Mouse (Mus musculus) embryonic facial prominence, embryonic 11.5 days (tissue): ENCODE measurements around the gene Ctns. TPM values are rescaled to one million over a fixed set of nuclear protein-coding genes. Genes with fewer than 3 reads are reported as not detected.
A peak's percentile ranks its signal among the peaks of the same experiment; 100 is the strongest.

Experiments used
- ATAC-seq: fragments of 200-750 bp; cut with Nextera tagmentation; replicated peaks from 2 replicates; pipeline ENCODE4 v1.8.0; 2017; ENCODE audit warnings: low read depth; ENCODE audit not compliant: insufficient number of reproducible peaks, low FRiP score, low TSS enrichment
- DNase-seq: peaks from one replicate; pipeline ENCODE4 v3.0.0-alpha.2; 2015; ENCODE audit warnings: low spot score
- H3K27ac ChIP-seq: fragments of 300-500 bp; sonication (generic); replicated peaks from 2 replicates; pipeline ENCODE4 v1.5.1; 2014; ENCODE audit warnings: mild to moderate bottlenecking, low read depth, low read length, control low read depth
- H3K27me3 ChIP-seq: fragments of 300-500 bp; sonication (generic); 2 replicates; pipeline ENCODE4 v1.6.1; 2014; ENCODE audit warnings: mild to moderate bottlenecking, low read length, moderate library complexity, mixed read lengths; ENCODE audit not compliant: control insufficient read depth, insufficient read depth
- H3K36me3 ChIP-seq: fragments of 300-500 bp; sonication (generic); replicated peaks from 2 replicates; pipeline ENCODE4 v1.6.1; 2014; ENCODE audit warnings: low read depth, mild to moderate bottlenecking, low read length, moderate library complexity, mixed read lengths; ENCODE audit not compliant: control insufficient read depth, insufficient read depth
- H3K4me1 ChIP-seq: fragments of 300-500 bp; sonication (generic); 2 replicates; pipeline ENCODE4 v1.6.1; 2014; ENCODE audit warnings: low read length, mixed read lengths; ENCODE audit not compliant: control insufficient read depth, insufficient read depth
- H3K4me2 ChIP-seq: fragments of 300-500 bp; sonication (generic); 2 replicates; pipeline ENCODE4 v1.6.1; 2014; ENCODE audit warnings: low read depth, mild to moderate bottlenecking, control low read depth, low read length, moderate library complexity
- H3K4me3 ChIP-seq: fragments of 300-500 bp; sonication (generic); 2 replicates; pipeline ENCODE4 v1.5.1; 2014; ENCODE audit warnings: low read depth, low read length, control low read depth
- H3K9ac ChIP-seq: fragments of 300-500 bp; sonication (generic); replicated peaks from 2 replicates; pipeline ENCODE4 v1.6.1; 2014; ENCODE audit warnings: mild to moderate bottlenecking, control low read depth, low read length
- H3K9me3 ChIP-seq: fragments of 300-500 bp; sonication (generic); replicated peaks from 2 replicates; pipeline ENCODE4 v1.6.1; 2016; ENCODE audit warnings: mild to moderate bottlenecking, low read length, inconsistent platforms, mixed read lengths; ENCODE audit not compliant: control insufficient read depth
- WGBS: fragments of 180-500 bp; shearing (Covaris S2); extraction: QIAGEN DNeasy Blood & Tissue Kit; methylation state at CpG from one replicate; pipeline ENCODE4 v1.1.7; 2014; 5-methylcytosine and 5-hydroxymethylcytosine counted together
- polyA plus RNA-seq: library from polyadenylated mRNA; unstranded; fragments of >200 nt; fragmentation: Nextera tagmentation; extraction: Ambion mirVana; gene quantifications from 2 replicates; pipeline ENCODE4 v1.2.1, GENCODE M21; 2014

Gene Ctns
- polyA plus RNA-seq, 1 experiment from 2014 or later, result 22.8 TPM

- no peaks in the 10 kb centered on the region for H3K4me1 ChIP-seq
- H3K9me3 ChIP-seq, result no peaks in the 10 kb centered on the region
- no peak overlapping the region for H3K27ac ChIP-seq
- H3K27me3 ChIP-seq, result no peaks in the 10 kb centered on the region
- peak overlapping the region; percentile 85 for H3K4me3 ChIP-seq
- DNase-seq (no peak), ATAC-seq (no peak)
- no peaks in the 10 kb centered on the region; the same call in 1 of the 2 replicates for H3K36me3 ChIP-seq
- 39% methylated on average over 8 of the region's 8 CpGs for WGBS
- peak overlapping the region; percentile 47 for H3K4me2 ChIP-seq
- 0 out of 2 replicates have a peak overlapping the region, but pooled peaks have one; percentile 87 for H3K9ac ChIP-seq
These were observed 23.2 kb downstream of the Ctns start for GRCm38 (mm10) chr11:73175612-73176011.

- H3K4me1 ChIP-seq, result no peaks in the 10 kb centered on the region
- no peaks in the 10 kb centered on the region for H3K9me3 ChIP-seq
- no peak overlapping the region for H3K9ac ChIP-seq
- no peaks in the 10 kb centered on the region; the same call in 1 of the 2 replicates for H3K36me3 ChIP-seq
- 68% methylated on average over 5 of the region's 5 CpGs for WGBS
- no peak for ATAC-seq
- no peak for DNase-seq
- H3K27me3 ChIP-seq, result no peaks in the 10 kb centered on the region
- H3K27ac ChIP-seq, result no peak overlapping the region
- no peak overlapping the region for H3K4me3 ChIP-seq
- H3K4me2 ChIP-seq, result no peak overlapping the region
These were observed 26.7 kb downstream of the Ctns start for GRCm38 (mm10) chr11:73172186-73172585.

- Histone ChIP-seq H3K4me3 (no peak overlapping the region), H3K9me3 (no peaks in the 10 kb centered on the region), H3K27ac (no peak overlapping the region), H3K9ac (no peak overlapping the region), H3K4me2 (no peak overlapping the region), H3K36me3 (no peaks in the 10 kb centered on the region), H3K4me1 (no peaks in the 10 kb centered on the region), H3K27me3 (no peaks in the 10 kb centered on the region)
- WGBS, result 50% methylated on average over 4 of the region's 4 CpGs
- DNase-seq, result peak; percentile 71
- ATAC-seq, result peak; percentile 45; the same call in 1 of the 2 replicates
These were observed 29.6 kb downstream of the Ctns start for GRCm38 (mm10) chr11:73169231-73169630.

- no peaks in the 10 kb centered on the region for H3K27me3 ChIP-seq
- H3K9me3 ChIP-seq, result no peaks in the 10 kb centered on the region
- H3K9ac ChIP-seq, result no peak overlapping the region
- no peaks in the 10 kb centered on the region for H3K4me1 ChIP-seq
- ATAC-seq (no peak), DNase-seq (no peak)
- H3K27ac ChIP-seq, result no peak overlapping the region
- no peak overlapping the region for H3K4me2 ChIP-seq
- 87% methylated on average over 6 of the region's 6 CpGs for WGBS
- H3K36me3 ChIP-seq, result no peaks in the 10 kb centered on the region
- no peak overlapping the region for H3K4me3 ChIP-seq
These were observed 30.3 kb downstream of the Ctns start for GRCm38 (mm10) chr11:73168576-73168975.

- Histone ChIP-seq H3K4me1 (no peaks in the 10 kb centered on the region), H3K27ac (no peak overlapping the region), H3K4me3 (no peak overlapping the region), H3K27me3 (no peaks in the 10 kb centered on the region), H3K9me3 (no peaks in the 10 kb centered on the region), H3K4me2 (no peak overlapping the region), H3K9ac (no peak overlapping the region), H3K36me3 (no peaks in the 10 kb centered on the region)
- WGBS, result 84% methylated on average over 8 of the region's 8 CpGs
- no peak for DNase-seq
- no peak for ATAC-seq
These were observed 30.8 kb downstream of the Ctns start for GRCm38 (mm10) chr11:73168071-73168470.

GRCm38 (mm10) chr11:73162284-73162683 is 36.6 kb downstream of the Ctns start:
- DNase-seq (no peak), ATAC-seq (no peak)
- WGBS, result 76% methylated on average over 5 of the region's 5 CpGs
- no peak overlapping the region for H3K4me3 ChIP-seq
- H3K4me2 ChIP-seq, result no peak overlapping the region
- H3K36me3 ChIP-seq, result no peaks in the 10 kb centered on the region
- H3K27ac ChIP-seq, result no peak overlapping the region
- no peaks in the 10 kb centered on the region for H3K9me3 ChIP-seq
- H3K9ac ChIP-seq, result no peak overlapping the region
- peaks cover 14% of the 10 kb centered on the region for H3K27me3 ChIP-seq
- no peaks in the 10 kb centered on the region for H3K4me1 ChIP-seq

- H3K9ac ChIP-seq, result no peak overlapping the region
- no peaks in the 10 kb centered on the region for H3K4me1 ChIP-seq
- H3K36me3 ChIP-seq, result no peaks in the 10 kb centered on the region
- H3K4me2 ChIP-seq, result no peak overlapping the region
- no peaks in the 10 kb centered on the region for H3K9me3 ChIP-seq
- peaks cover 14% of the 10 kb centered on the region for H3K27me3 ChIP-seq
- DNase-seq, result no peak
- ATAC-seq, result no peak
- 87% methylated on average over 4 of the region's 4 CpGs for WGBS
- no peak overlapping the region for H3K27ac ChIP-seq
- H3K4me3 ChIP-seq, result no peak overlapping the region
These were observed 37.2 kb downstream of the Ctns start for GRCm38 (mm10) chr11:73161616-73162015.

- Histone ChIP-seq H3K27ac (no peak overlapping the region), H3K4me2 (peak overlapping the region; percentile 87), H3K4me3 (peak overlapping the region; percentile 42), H3K9ac (no peak overlapping the region), H3K9me3 (no peaks in the 10 kb centered on the region), H3K27me3 (peaks cover 14% of the 10 kb centered on the region), H3K36me3 (no peaks in the 10 kb centered on the region), H3K4me1 (no peaks in the 10 kb centered on the region)
- WGBS, result 25% methylated on average over 6 of the region's 6 CpGs
- ATAC-seq (no peak), DNase-seq (no peak)
These were observed 38.0 kb downstream of the Ctns start for GRCm38 (mm10) chr11:73160811-73161200.
